Mouse (Mus musculus) CD4-positive, CD25-positive, alpha-beta regulatory T cell, adult 4 months (primary cell): ENCODE results near the gene Hmces. TPM values are rescaled to one million over a fixed set of nuclear protein-coding genes. Genes with fewer than 3 reads are reported as not detected.
A peak's percentile ranks its signal among the peaks of the same experiment; 100 is the strongest.
"Not testable (repeated sequence)": the region's sequence is repeated elsewhere in the genome, so short reads cannot be mapped to it uniquely, and the experiment has no call there.

ENCODE experiments used
- ATAC-seq: one replicate; pipeline ENCODE4 v1.8.0; 2017
- polyA plus RNA-seq, 2 experiments: library from polyadenylated mRNA; unstranded; fragments of 100-300 nt; shearing (Covaris generic); gene quantifications; one replicate each; pipeline ENCODE4 v1.2.1; 2017

Hmces gene
- polyA plus RNA-seq, 2 experiments from 2014 or later: 38.6 to 48.4 TPM

- peak; percentile 74 for ATAC-seq
These were observed 2.2 kb downstream of the Hmces start for GRCm38 (mm10) chr6:87915939-87916338.

- ATAC-seq: no peak
These were observed 7.5 kb downstream of the Hmces start for GRCm38 (mm10) chr6:87921201-87921600.

DNA sequence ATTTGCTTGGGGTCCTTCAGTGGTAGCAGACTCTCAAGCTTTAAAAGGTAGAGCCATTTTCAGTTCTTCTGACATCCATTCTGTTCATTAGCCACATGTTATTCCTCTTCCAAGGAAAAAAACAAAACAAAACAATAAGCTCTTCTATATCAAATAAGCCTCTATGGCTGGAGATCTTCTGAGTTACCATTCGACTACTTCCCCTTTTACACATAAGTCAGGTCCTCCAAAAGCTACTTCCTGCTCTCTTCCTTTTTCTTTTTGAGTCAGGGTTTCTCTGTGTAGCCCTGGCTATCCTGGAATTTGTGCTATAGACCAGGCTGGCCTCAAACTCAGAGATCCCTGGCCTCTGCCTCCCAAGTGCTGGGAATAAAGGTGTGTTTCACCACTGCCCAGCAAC lies 9.9 kb downstream of the Hmces start:
- no peak for ATAC-seq

DNA sequence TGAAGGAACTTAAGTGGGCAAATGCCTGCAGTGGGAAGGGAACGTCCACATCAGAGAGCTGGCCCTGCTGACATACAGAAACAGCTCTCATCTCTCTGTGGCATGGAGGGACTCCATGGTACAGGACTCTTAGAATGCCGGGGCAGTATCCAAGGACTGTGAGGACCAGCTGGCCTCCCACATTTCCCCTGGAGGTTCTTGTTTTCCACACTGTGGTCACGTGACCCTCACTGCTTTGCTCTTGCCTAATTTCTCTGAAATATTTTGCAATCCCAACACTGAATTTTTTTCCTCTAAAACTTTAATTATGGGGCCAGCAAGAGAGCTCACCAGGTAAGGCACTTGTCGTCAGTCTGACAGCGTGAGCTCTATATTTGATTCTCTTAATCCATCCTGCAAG lies 21.3 kb downstream of the Hmces start:
- ATAC-seq: no peak

- ATAC-seq: no peak
These were observed 23.5 kb downstream of the Hmces start for GRCm38 (mm10) chr6:87937178-87937788.

DNA sequence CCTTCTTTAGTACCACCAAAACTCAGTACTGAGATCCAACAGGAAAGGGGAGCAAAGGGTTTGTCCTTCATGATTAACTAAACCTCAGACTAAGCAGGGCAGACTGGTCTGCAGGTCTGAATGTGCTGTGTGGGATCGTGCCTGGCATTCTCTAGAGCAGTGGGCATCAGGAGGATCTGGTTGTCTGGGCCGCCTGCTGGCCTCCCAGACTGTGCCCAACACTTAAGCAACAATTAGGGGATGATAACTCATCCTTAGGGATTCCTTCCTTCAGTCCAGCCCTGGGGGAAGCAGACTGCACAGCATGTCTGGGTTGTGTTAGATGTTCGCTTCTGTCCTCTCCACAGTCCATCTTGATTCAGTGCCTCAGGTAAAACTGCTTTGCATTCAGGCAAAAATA lies 25.2 kb downstream of the Hmces start:
- no peak for ATAC-seq

GRCm38 (mm10) chr6:87942179-87942578 lies 28.4 kb downstream of the Hmces start:
- no peak for ATAC-seq

DNA sequence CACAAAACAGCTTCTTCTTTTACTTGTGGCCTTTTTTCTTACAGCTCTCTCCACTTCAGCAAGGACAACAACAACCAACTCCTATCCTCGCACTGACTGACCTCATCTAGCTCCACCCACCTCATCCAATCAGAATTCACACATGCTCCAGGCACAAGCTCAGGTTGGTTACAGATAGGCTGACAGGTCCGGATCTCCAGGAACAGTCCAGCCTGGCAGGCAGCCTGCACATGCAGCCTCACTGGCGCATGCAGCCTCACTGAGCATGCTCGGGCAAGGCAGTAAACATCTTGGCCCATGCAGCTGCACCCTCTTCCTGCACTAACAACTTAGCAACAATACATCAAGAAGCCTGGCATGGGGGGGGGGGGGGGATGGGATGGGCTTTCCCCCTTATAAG lies 48.7 kb downstream of the Hmces start:
- not testable (repeated sequence) for ATAC-seq

DNA sequence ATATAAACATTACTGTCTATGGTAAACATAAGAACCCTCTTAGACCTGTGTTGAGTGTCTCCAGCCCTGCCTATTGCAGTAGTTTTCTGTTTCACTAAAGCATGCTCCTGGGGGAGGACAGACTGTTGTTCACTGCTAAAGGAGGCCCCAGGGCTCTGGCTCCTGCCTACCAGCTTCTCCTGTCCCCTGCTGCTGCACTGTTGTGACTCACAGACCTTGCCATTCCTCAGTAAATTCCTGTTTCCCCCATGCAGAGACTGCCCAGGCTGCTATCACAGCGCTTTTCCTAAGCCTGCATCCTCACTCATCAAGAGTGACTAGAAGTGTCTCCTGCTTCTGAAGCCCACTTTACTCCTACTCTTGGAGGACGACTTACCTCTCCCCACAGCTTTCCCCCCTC lies 56.3 kb downstream of the Hmces start:
- ATAC-seq: no peak

GRCm38 (mm10) chr6:87979728-87980127 lies 66.0 kb downstream of the Hmces start:
- ATAC-seq: no peak

DNA sequence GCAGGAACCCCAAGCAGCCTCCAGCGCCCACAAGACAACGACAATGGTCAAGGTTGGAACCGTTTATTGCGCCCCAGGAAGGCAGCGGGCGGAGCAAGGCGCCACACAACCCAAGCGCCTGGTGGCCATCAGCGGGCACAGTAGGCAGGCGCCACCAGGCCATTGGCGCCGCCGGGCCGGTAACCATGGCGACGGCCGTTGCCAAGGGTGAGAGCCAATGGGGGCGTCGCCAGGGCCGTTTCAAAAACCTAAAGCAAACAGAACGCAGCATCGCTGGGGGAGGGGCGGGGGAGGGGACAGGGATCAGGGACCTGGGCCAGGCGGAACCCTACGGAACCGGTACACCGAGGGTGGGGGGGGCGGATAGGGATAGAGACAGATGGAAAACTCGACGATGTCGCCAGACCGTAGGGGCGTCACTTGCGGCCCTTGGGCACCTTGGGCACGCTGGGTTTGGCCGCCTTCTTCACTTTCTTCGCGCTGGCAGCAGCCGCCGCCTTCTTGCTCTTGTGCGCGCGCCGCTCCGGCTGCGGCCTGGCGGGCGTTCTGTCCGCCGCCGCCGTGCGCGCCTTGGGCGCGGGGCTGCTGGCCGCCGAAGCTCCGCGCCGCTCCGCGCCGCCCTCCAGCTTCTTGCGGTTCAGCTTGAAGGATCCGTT lies 66.8 kb downstream of the Hmces start:
- ATAC-seq: no peak

DNA sequence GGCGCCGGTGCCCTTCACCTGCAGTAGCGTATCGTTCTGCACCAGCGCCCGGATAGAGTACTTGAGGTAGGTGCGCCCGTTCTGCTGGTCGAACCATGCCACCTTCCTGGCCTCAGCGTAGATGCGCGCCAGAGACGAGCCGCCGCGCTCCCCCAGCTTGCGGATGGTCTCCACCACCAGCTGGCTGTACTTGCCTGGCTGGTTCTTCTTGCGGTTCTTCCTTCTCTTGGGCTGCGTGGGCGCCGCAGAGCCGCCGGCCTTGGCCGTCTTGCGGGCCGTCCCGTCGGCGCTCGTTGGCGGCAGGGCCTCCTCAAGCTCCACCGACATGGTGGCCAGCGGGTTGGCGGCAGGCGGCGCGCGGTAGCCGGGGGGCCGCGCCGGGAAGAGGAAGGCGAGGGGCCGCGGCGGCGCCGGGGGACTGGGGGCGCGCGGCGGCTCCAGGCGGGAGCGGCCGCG lies 67.3 kb downstream of the Hmces start:
- no peak for ATAC-seq

GRCm38 (mm10) chr6:87981547-87982256 lies 68.0 kb downstream of the Hmces start, which contains the start of gene H1fx:
Gene H1fx (minus strand): TSS chr6:87981637.
- ATAC-seq: no peak

DNA sequence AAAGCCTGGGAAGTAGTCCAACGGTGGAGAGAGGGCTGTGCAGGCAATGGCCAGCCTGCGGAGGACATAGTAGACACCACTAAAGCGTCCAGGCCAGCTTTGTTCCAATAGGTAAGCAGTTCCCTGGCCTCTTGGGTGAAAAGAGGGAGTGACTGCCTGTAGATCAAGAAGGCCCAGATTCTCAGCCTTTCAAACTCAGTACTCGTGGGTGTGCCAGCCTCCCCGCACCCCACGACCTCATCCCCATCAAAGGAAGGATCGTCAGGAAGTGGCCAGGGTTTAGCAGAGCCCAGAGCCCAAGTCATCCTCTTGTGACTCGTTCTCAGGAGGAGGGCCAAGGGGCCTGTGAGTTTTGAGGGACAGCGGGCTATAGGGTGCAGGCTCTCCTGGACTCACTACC lies 68.8 kb downstream of the Hmces start:
- no peak for ATAC-seq

Other genes with a start within 250 kb of the Hmces start
- gene Aplf, start 241.7 kb upstream of the Hmces start, polyA plus RNA-seq: 1 to 10 TPM; 2.9 to 5.6 TPM
- under 1 TPM in 1 of 2 experiments, not detected in 1; 0.58 TPM for gene Efcc1, start 183.1 kb upstream of the Hmces start, polyA plus RNA-seq
- not detected for gene Gp9, start 135.9 kb upstream of the Hmces start, polyA plus RNA-seq
- gene Rab43, start 101.8 kb upstream of the Hmces start, polyA plus RNA-seq: 10 to 100 TPM; 10.1 to 12.7 TPM
- gene Gm45140, start 78.1 kb upstream of the Hmces start, polyA plus RNA-seq: 1 to 10 TPM; 3.7 to 5.3 TPM
- gene Isy1, start 75.1 kb upstream of the Hmces start, polyA plus RNA-seq: 10 to 100 TPM; 86.8 to 89.1 TPM
- 1,000 to 10,000 TPM in 1 of 2 experiments, 100 to 1,000 TPM in 1; 984 to 1,123 TPM for gene Cnbp, start 62.8 kb upstream of the Hmces start, polyA plus RNA-seq
- gene Copg1, start 26.1 kb upstream of the Hmces start, polyA plus RNA-seq: 100 to 1,000 TPM; 111 to 171 TPM
- not detected for gene H1fx, start 67.7 kb downstream of the Hmces start, polyA plus RNA-seq
- gene Rab7, start 131.3 kb downstream of the Hmces start, polyA plus RNA-seq: 100 to 1,000 TPM; 264 to 299 TPM
- 100 to 1,000 TPM; 108 to 117 TPM for gene Rpn1, start 170.5 kb downstream of the Hmces start, polyA plus RNA-seq